Mouse (Mus musculus): ENCODE results near the gene Smad6.

GRCm38 (mm10) chr9:64045117-64045890 lies 23.4 kb upstream of the Smad6 start:
- TF ChIP-seq CTCF (IDR thresholded peaks at IDR 0.05; ENCODE audit: control insufficient read depth, insufficient read depth, insufficient replicate concordance, low read depth, low read length) = no peak
- TF ChIP-seq POLR2A (IDR thresholded peaks at IDR 0.05; ENCODE audit: control insufficient read depth, low read depth, low read length) = no peak

Measured in testis, adult 2 months (tissue).